Mouse (Mus musculus) thymus, adult 2 months (tissue): ENCODE results near the gene Rrp12.

Experiments
- CTCF ChIP-seq: fragments of 200-500 bp; IDR thresholded peaks from 2 replicates; pipeline ENCODE4 v1.5.1; 2012; ENCODE audit warnings: mild to moderate bottlenecking, control low read depth, low read length, moderate library complexity, borderline replicate concordance; ENCODE audit not compliant: control insufficient read depth, poor library complexity, insufficient read depth; ENCODE audit errors: extremely low read depth
- POLR2A ChIP-seq: fragments of 200-500 bp; IDR thresholded peaks from 2 replicates; pipeline ENCODE4 v1.6.1; 2012; ENCODE audit warnings: mild to moderate bottlenecking, low read length, control low read depth, moderate library complexity; ENCODE audit not compliant: control insufficient read depth, poor library complexity, insufficient read depth; ENCODE audit errors: extremely low read depth

DNA sequence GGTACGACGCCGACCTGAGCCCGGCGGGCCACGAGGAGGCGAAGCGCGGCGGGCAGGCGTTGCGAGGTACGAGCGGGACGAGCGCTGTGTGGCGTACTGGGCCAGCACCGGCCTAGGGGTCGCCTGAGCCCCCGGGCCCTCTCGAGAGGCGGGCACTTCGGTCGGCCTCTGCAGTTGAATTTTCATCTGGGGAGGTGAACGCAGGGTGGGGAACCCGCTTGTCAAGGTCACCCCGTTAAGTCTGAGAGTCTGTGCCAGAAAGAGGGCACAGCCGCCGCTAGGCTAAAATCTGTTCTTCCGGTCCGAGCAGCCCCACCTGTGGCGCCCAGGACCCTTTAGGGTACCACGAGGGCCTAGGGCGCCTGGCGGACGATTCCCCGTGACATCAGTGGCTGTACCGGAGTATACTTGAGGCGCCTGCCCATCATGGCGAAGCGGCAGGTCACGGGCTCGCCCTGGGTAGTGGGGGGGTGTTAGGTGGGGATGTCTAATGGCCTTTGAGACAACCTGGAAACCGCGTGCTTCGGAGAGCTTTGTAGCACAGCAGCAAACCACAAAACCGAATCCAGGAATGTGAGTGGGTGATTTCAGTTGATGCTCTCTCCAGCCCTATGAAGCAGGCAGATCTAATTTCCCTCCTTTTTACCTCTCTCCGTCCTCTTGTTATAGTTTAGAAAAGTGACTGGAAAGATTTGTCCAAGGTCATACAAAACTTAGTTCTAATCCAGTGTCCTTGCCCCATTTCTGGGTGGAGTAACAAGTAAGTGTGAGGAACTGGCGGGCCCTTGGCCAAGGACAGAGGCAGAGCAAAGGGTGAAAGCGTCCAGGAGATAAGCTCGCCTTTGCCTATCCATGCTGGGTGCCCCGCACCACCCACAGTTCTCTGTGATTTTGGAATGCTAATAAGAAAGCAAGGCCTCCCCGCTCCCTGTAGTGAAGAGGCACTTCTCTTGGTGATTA is 16.4 kb upstream of the Rrp12 start:
- TF ChIP-seq CTCF (no peak), POLR2A (no peak)
